Mouse (Mus musculus) embryonic facial prominence, embryonic 14.5 days (tissue): ENCODE data around the gene Tbc1d10b. TPM values are rescaled to one million over a fixed set of nuclear protein-coding genes. Genes with fewer than 3 reads are reported as not detected.

Experiments used
- ATAC-seq: fragments of 200-750 bp; cut with Nextera tagmentation; 2 replicates; pipeline ENCODE4 v1.8.0; 2017; ENCODE audit warnings: low read depth, moderate number of reproducible peaks, moderate TSS enrichment
- DNase-seq: peaks from one replicate; pipeline ENCODE4 v3.0.0-alpha.2; 2015; ENCODE audit warnings: low spot score
- H3K27ac ChIP-seq: fragments of 300-500 bp; sonication (generic); replicated peaks from 2 replicates; pipeline ENCODE4 v1.5.1; 2014; ENCODE audit warnings: low read depth, mild to moderate bottlenecking, low read length, moderate library complexity
- H3K27me3 ChIP-seq: fragments of 300-500 bp; sonication (generic); replicated peaks from 2 replicates; pipeline ENCODE4 v1.6.1; 2014; ENCODE audit warnings: low read length; ENCODE audit not compliant: control insufficient read depth, insufficient read depth
- H3K36me3 ChIP-seq: fragments of 300-500 bp; sonication (generic); 2 replicates; pipeline ENCODE4 v1.6.1; 2014; ENCODE audit warnings: low read length, mixed read lengths; ENCODE audit not compliant: control insufficient read depth, insufficient read depth
- H3K4me1 ChIP-seq: fragments of 300-500 bp; sonication (generic); 2 replicates; pipeline ENCODE4 v1.6.1; 2014; ENCODE audit warnings: antibody characterized with exemption, low read length; ENCODE audit not compliant: control insufficient read depth, insufficient read depth
- H3K4me2 ChIP-seq: fragments of 300-500 bp; sonication (generic); 2 replicates; pipeline ENCODE4 v1.6.1; 2014; ENCODE audit warnings: low read depth, mild to moderate bottlenecking, low read length, moderate library complexity, mixed read lengths
- H3K4me3 ChIP-seq: fragments of 300-500 bp; sonication (generic); 2 replicates; pipeline ENCODE4 v1.5.1; 2014; ENCODE audit warnings: low read depth, mild to moderate bottlenecking, low read length
- H3K9ac ChIP-seq: fragments of 300-500 bp; sonication (generic); 2 replicates; pipeline ENCODE4 v1.6.1; 2014; ENCODE audit warnings: low read depth, mild to moderate bottlenecking, low read length, moderate library complexity, mixed read lengths
- H3K9me3 ChIP-seq: fragments of 300-500 bp; sonication (generic); 2 replicates; pipeline ENCODE4 v1.6.1; 2016; ENCODE audit warnings: low read length; ENCODE audit not compliant: control insufficient read depth
- WGBS: fragments of 180-500 bp; shearing (Covaris S2); extraction: QIAGEN DNeasy Blood & Tissue Kit; methylation state at CpG from one replicate; pipeline ENCODE4 v1.1.7; 2014; 5-methylcytosine and 5-hydroxymethylcytosine counted together
- polyA plus RNA-seq: library from polyadenylated mRNA; unstranded; fragments of >200 nt; fragmentation: Nextera tagmentation; extraction: Ambion mirVana; gene quantifications from 2 replicates; pipeline ENCODE4 v1.2.1, GENCODE M21; 2014

Gene Tbc1d10b
- polyA plus RNA-seq, 1 experiment from 2014 or later: 25.0 TPM

DNA sequence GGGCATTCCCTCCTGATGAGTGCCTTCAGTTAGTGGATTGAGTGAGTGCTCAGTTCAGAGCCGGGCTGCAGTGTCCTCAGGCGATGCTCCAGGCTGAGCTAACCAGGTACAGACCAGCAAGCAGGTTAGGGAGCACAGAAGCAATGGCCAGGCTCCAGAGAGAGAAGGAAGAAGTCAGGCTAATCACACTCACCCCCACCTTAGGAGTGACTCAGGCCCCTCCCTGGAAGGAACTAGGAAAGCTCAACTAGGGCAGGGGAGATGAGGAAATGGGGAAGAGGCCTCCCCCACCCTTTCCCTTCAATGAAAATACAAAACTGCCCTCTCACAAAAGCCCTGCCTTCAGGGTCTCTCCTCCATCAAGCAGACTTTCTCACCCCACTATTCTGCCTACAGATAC, 1.7 kb downstream of the Tbc1d10b start:
- WGBS: 48% methylated on average over 2 of the region's 2 CpGs
- DNase-seq (no peak), ATAC-seq (no peak)
- Histone ChIP-seq H3K9me3 (no peaks in the 10 kb centered on the region), H3K4me2 (peak overlapping the region; percentile 85), H3K4me1 (peaks cover 17% of the 10 kb centered on the region), H3K9ac (peak overlapping the region; percentile 96), H3K36me3 (peaks cover 24% of the 10 kb centered on the region), H3K4me3 (peak overlapping the region; percentile 90), H3K27ac (no peak overlapping the region), H3K27me3 (no peaks in the 10 kb centered on the region)

DNA sequence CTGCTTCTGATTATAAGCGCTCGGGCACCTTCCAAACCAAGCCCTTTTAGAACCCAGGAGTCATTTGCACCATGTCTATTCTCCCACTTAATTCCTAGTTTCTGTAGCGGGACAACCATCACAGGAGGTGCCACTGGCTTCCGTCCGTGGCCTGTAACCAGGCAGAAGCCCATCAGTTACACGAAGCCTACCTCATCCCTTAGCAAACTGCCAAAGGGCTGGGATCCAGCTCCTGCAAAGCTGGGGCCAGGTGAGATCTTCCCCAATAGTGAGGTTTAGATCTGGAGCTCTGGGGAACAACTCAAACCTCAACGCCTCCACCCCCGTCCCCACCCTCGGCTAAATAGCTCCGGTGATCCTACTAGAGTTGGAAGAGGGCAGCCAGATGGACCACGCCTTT, 11.8 kb downstream of the Tbc1d10b start:
- Histone ChIP-seq H3K9ac (peak overlapping the region; percentile 72), H3K27ac (peak overlapping the region; percentile 93), H3K27me3 (no peaks in the 10 kb centered on the region), H3K36me3 (peaks cover 76% of the 10 kb centered on the region), H3K4me2 (peak overlapping the region; percentile 75), H3K9me3 (no peaks in the 10 kb centered on the region), H3K4me1 (peaks cover 8% of the 10 kb centered on the region), H3K4me3 (peak overlapping the region; percentile 66)
- no peak for ATAC-seq
- no peak for DNase-seq
- 59% methylated on average over 11 of the region's 11 CpGs for WGBS

DNA sequence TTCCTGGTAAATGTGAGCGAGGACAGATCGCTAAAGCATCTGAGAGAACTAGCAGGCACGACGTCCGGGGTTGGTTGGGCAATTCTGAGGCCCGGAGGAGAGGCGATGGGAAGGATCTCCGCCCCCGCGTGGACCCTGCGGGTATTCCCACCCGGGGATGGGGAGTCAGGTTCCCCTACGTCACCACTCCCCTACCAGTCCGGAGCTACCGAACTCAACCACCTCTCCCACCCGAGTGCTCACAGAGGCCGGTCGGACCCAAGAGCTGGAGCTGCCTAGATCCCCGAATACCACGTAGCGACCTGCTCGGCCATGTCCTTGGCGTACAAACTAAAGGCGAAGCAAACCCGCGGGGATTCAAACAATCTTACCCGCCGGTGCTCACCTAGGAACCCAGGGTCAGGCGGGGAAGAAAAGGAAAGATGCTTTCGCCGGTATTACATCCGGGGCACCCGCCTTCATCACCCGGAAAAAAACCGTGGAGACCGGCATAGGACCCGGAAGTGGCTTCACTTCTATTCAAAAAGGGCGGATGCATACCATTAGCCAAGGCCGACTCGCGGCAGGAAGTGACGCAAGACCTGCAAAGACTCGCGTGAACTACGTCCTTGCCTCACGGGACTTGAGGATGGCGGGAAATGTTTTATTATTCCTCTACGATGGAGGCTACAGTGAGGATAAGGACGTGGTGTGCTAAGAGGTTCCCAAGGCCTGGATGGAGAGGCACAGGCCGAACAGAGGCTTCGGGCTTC, 12.5 kb downstream of the Tbc1d10b start, which contains the start of gene Cd2bp2:
Gene Cd2bp2, minus strand, starts transcription at position 507 of the 752 bp plus-strand sequence.
- Histone ChIP-seq H3K4me1 (peaks cover 8% of the 10 kb centered on the region), H3K36me3 (peaks cover 73% of the 10 kb centered on the region), H3K27ac (peak within 1 kb of the TSS; percentile 93), H3K4me3 (peak within 1 kb of the TSS; percentile 66), H3K9ac (peak within 1 kb of the TSS; percentile 76), H3K4me2 (peak within 1 kb of the TSS; percentile 75), H3K27me3 (no peaks in the 10 kb centered on the region), H3K9me3 (no peaks in the 10 kb centered on the region)
- DNase-seq: peak; percentile 100
- peak; percentile 97 for ATAC-seq
- under 1% methylated on average over 50 of the region's 51 CpGs for WGBS

DNA sequence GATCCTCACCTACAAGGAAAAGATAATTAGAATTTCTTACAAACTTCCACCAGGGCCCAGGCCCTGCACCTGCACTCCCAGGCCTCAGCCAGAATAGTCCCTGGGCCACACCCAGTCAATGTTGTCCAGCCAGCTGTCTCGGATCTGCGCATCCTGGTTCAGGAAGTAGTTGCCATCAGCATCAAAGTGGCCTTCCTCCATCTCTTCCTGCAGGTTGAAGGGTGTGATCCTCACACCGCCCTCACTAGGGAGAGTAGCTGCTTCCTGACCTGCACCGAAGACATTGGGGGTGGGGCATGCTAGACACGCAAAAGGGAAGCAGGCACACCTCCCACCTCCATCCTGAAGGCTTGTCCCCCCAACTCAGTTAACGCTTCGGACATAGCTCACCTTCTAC, 13.6 kb downstream of the Tbc1d10b start:
- Histone ChIP-seq H3K9me3 (no peaks in the 10 kb centered on the region), H3K36me3 (peaks cover 62% of the 10 kb centered on the region), H3K27me3 (no peaks in the 10 kb centered on the region), H3K4me2 (peak overlapping the region; percentile 75), H3K4me1 (peaks cover 8% of the 10 kb centered on the region), H3K4me3 (peak overlapping the region; percentile 66), H3K27ac (peak overlapping the region; percentile 90), H3K9ac (peak overlapping the region; percentile 76)
- DNase-seq (no peak), ATAC-seq (no peak)
- 60% methylated on average over 7 of the region's 7 CpGs for WGBS

DNA sequence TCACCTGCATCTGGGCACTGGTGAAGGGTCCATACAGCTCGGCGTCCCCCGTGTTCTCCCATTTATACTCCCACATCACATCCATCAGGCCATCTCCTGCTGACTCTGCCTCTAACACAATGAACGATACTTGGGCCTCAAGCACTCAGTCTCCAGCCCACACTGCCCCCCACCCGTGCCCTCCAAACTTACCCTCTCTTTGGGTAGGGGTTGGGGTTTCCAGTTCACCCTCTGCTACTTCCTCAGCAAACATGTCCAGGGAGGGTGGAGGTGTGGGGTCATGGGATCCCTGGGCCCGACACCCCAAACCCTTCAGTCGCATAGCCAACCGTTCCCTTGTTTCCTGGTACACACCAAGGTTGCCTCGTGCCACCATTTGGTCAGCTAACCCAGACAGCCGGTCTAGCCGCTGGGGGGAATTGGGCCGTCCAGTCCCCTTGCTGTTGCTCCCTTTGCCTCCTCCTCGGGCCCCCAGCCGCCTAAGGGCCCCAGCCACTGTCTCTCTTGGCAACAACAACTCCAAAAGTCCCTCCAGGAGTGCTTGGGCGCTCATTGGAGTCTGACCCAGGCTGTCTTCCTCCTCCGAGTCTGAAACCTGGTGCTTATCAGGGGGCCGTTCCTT, 14.1 kb downstream of the Tbc1d10b start:
- H3K27ac ChIP-seq: no peak overlapping the region
- H3K27me3 ChIP-seq: no peaks in the 10 kb centered on the region
- DNase-seq (no peak), ATAC-seq (no peak)
- WGBS: 96% methylated on average over 17 of the region's 17 CpGs
- H3K9me3 ChIP-seq: no peaks in the 10 kb centered on the region
- H3K4me3 ChIP-seq: peak overlapping the region; percentile 66
- peaks cover 57% of the 10 kb centered on the region for H3K36me3 ChIP-seq
- 0 out of 2 replicates have a peak overlapping the region, but pooled peaks have one; percentile 30 for H3K9ac ChIP-seq
- peak overlapping the region; percentile 75 for H3K4me2 ChIP-seq
- H3K4me1 ChIP-seq: peaks cover 8% of the 10 kb centered on the region

DNA sequence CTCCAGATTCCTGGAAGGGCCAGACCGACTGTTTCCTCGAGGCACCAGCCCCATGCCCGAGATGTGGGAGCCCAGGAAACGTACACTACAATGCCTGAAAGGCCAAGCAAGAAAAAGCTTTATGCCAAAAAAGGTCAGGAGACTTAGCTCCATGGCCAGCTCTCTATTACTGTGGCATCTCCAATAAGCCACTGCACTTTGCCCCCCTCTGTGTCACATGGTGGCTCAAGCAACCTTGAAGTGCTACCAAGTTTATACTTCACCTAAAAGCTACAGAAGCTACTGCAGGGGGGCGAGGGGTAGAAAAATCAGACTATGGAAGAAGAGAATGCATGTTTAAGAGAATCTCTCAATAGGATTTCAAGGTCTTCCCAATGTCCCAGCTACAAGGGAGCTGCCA, 15.3 kb downstream of the Tbc1d10b start:
- WGBS: 99% methylated on average over 5 of the region's 5 CpGs

DNA sequence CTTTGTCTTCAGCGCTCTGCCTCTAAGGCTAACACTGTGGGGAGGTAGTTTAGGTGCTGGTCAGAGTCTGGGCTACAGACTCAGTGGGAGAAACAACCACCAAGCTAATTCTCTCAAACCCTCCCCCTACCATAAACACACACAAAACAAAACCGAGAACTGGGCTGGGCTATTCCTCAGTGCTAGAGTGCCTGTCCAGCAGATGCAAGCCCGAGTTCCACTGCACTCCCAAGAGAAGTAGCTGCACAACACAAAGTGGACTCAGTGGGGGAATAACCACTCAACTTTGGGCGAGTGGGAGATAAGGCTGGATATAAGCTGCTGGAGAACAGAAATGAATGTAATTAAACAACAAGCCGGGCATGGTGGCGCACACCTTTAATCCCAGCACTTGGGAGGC, 17.6 kb downstream of the Tbc1d10b start:
- no peak overlapping the region for H3K4me2 ChIP-seq
- no peak overlapping the region for H3K9ac ChIP-seq
- H3K9me3 ChIP-seq: no peaks in the 10 kb centered on the region
- peaks cover 34% of the 10 kb centered on the region for H3K36me3 ChIP-seq
- ATAC-seq (no peak), DNase-seq (no peak)
- H3K27me3 ChIP-seq: no peaks in the 10 kb centered on the region
- no peak overlapping the region for H3K27ac ChIP-seq
- 84% methylated on average over 6 of the region's 6 CpGs for WGBS
- peaks cover 8% of the 10 kb centered on the region for H3K4me1 ChIP-seq
- no peak overlapping the region for H3K4me3 ChIP-seq

More for the DNA sequence above, 15.3 kb downstream of the Tbc1d10b start:
- no peak overlapping the region for H3K9ac ChIP-seq
- no peak overlapping the region for H3K4me3 ChIP-seq
- DNase-seq (no peak), ATAC-seq (no peak)
- H3K27ac ChIP-seq: no peak overlapping the region
- peaks cover 46% of the 10 kb centered on the region for H3K36me3 ChIP-seq
- no peaks in the 10 kb centered on the region for H3K9me3 ChIP-seq
- H3K4me1 ChIP-seq: peaks cover 8% of the 10 kb centered on the region
- no peaks in the 10 kb centered on the region for H3K27me3 ChIP-seq
- no peak overlapping the region for H3K4me2 ChIP-seq

DNA sequence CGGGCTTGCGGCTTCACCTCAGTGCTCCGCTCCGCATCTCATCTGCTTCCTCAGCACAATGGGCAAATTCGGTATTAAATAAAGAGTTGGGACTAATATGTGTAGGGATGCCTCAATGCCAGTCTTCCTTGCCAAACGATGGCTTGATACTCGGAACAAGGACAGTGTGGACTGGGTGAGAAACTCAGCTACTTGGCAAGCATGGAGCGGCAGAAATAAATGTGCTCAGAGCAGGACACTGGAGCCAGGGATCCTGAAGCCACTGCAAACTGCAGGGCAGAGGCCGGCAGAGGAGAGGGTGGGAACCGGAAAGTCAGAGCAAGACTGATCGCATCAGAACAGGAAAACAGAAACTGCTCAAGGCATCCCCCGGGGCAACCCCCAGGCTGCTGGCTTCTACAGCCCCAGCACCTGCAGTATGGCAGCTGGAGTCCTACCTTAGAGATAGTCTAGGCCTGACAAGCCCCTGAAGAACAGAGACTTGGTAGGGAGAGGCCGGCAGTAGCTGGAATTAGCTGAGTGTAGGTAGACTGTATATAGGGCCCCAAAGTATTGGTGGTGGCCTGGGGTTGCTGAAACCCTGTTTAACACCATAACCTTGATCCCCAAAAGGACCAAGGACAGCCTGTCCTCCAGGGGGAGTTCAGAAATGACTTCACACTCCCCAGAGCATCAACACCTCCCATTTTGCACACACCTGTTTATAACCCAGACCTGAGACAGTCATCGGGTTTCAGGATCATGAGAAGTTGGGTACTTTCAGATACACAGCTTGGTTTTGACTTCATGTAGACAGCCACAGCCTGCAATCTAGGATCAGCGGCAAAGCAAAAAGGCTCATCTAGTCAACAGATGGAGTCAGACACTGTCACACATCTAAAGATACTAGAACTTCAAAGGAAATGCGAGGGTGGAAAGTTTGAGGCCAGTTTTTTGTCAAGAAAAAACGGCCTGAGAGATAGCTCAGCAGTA, 19.7 kb downstream of the Tbc1d10b start:
- 79% methylated on average over 17 of the region's 17 CpGs for WGBS

More for the DNA sequence above, 19.7 kb downstream of the Tbc1d10b start:
- Histone ChIP-seq H3K4me2 (no peak overlapping the region), H3K4me1 (no peaks in the 10 kb centered on the region), H3K27me3 (no peaks in the 10 kb centered on the region), H3K27ac (no peak overlapping the region), H3K9me3 (no peaks in the 10 kb centered on the region), H3K4me3 (no peak overlapping the region), H3K9ac (no peak overlapping the region), H3K36me3 (peaks cover 25% of the 10 kb centered on the region)
- no peak for DNase-seq
- peak; percentile 23; the same call in 1 of the 2 replicates for ATAC-seq
